Mouse (Mus musculus): ENCODE data around the gene Cavin3. TPM values are rescaled to one million over a fixed set of nuclear protein-coding genes. Genes with fewer than 3 reads are reported as not detected.
"Not testable (repeated sequence)": the region's sequence is repeated elsewhere in the genome, so short reads cannot be mapped to it uniquely, and the experiment has no call there.

The Cavin3 gene
- total RNA-seq, 2 experiments from 2014 or later = 0.05 TPM; not detected in 1

GRCm38 (mm10) chr7:105480561-105481504 is 1.3 kb downstream of the Cavin3 start:
- ATAC-seq (replicated peaks; ENCODE audit: poor library complexity, severe bottlenecking) = no peak

- ATAC-seq (replicated peaks; ENCODE audit: poor library complexity, severe bottlenecking) = no peak
These were observed 2.0 kb downstream of the Cavin3 start for GRCm38 (mm10) chr7:105480081-105480480.

- no peak for ATAC-seq (replicated peaks; ENCODE audit: poor library complexity, severe bottlenecking)
These were observed 2.9 kb downstream of the Cavin3 start for GRCm38 (mm10) chr7:105479232-105479631.

- ATAC-seq (replicated peaks; ENCODE audit: poor library complexity, severe bottlenecking) = no peak
These were observed 3.8 kb downstream of the Cavin3 start for GRCm38 (mm10) chr7:105478344-105478743.

- ATAC-seq (replicated peaks; ENCODE audit: poor library complexity, severe bottlenecking) = peak; percentile 86
These were observed 4.3 kb downstream of the Cavin3 start for GRCm38 (mm10) chr7:105477841-105478240.

GRCm38 (mm10) chr7:105477433-105477700 is 4.7 kb downstream of the Cavin3 start:
- ATAC-seq (replicated peaks; ENCODE audit: poor library complexity, severe bottlenecking) = no peak

GRCm38 (mm10) chr7:105476683-105477432 is 5.2 kb downstream of the Cavin3 start:
- no peak for ATAC-seq (replicated peaks; ENCODE audit: poor library complexity, severe bottlenecking)

GRCm38 (mm10) chr7:105475396-105475949 is 6.6 kb downstream of the Cavin3 start:
- ATAC-seq (replicated peaks; ENCODE audit: poor library complexity, severe bottlenecking) = peak; percentile 13; the same call in 1 of the 2 replicates

GRCm38 (mm10) chr7:105474771-105475315 is 7.3 kb downstream of the Cavin3 start:
- no peak for ATAC-seq (replicated peaks; ENCODE audit: poor library complexity, severe bottlenecking)

- ATAC-seq (replicated peaks; ENCODE audit: poor library complexity, severe bottlenecking) = no peak
These were observed 9.5 kb downstream of the Cavin3 start for GRCm38 (mm10) chr7:105472607-105473006.

- not testable (repeated sequence) for ATAC-seq (replicated peaks; ENCODE audit: poor library complexity, severe bottlenecking)
These were observed 16.6 kb downstream of the Cavin3 start for GRCm38 (mm10) chr7:105465505-105465904.

GRCm38 (mm10) chr7:105458546-105458945 is 23.6 kb downstream of the Cavin3 start:
- no peak for ATAC-seq (replicated peaks; ENCODE audit: poor library complexity, severe bottlenecking)

- not testable (repeated sequence) for ATAC-seq (replicated peaks; ENCODE audit: poor library complexity, severe bottlenecking)
These were observed 28.8 kb downstream of the Cavin3 start for GRCm38 (mm10) chr7:105453345-105453744.

GRCm38 (mm10) chr7:105445076-105445475 is 37.0 kb downstream of the Cavin3 start:
- ATAC-seq (replicated peaks; ENCODE audit: poor library complexity, severe bottlenecking) = no peak

GRCm38 (mm10) chr7:105441426-105441825 is 40.7 kb downstream of the Cavin3 start:
- ATAC-seq (replicated peaks; ENCODE audit: poor library complexity, severe bottlenecking) = no peak

- ATAC-seq (replicated peaks; ENCODE audit: poor library complexity, severe bottlenecking) = no peak
These were observed 43.9 kb downstream of the Cavin3 start for GRCm38 (mm10) chr7:105437979-105438772.

- ATAC-seq (replicated peaks; ENCODE audit: poor library complexity, severe bottlenecking) = no peak
These were observed 47.3 kb downstream of the Cavin3 start for GRCm38 (mm10) chr7:105434798-105435197.

GRCm38 (mm10) chr7:105433859-105434258 is 48.2 kb downstream of the Cavin3 start:
- ATAC-seq (replicated peaks; ENCODE audit: poor library complexity, severe bottlenecking) = no peak

GRCm38 (mm10) chr7:105432058-105432457 is 50.0 kb downstream of the Cavin3 start:
- no peak for ATAC-seq (replicated peaks; ENCODE audit: poor library complexity, severe bottlenecking)
